Mouse (Mus musculus) neural tube, embryonic 13.5 days (tissue): ENCODE measurements at regions not wholly inside any gene's neighbourhood (a gene's known extent, or its start where the extent isn't known, plus 50 kb on each side); places are given as distances from the start of the nearest gene placed in this dataset.

Experiments used
- ATAC-seq: fragments of 200-750 bp; cut with Nextera tagmentation; 2 replicates; pipeline ENCODE4 v1.8.0; 2017; ENCODE audit warnings: low read depth, mild to moderate bottlenecking, moderate TSS enrichment, moderate library complexity
- H3K27ac ChIP-seq: fragments of 300-500 bp; sonication (generic); replicated peaks from 2 replicates; pipeline ENCODE4 v1.5.1; 2015; ENCODE audit warnings: moderate library complexity, mild to moderate bottlenecking, inconsistent platforms
- H3K27me3 ChIP-seq: fragments of 300-500 bp; sonication (generic); 2 replicates; pipeline ENCODE4 v1.6.1; 2015; ENCODE audit warnings: mild to moderate bottlenecking, inconsistent platforms
- H3K36me3 ChIP-seq: fragments of 300-500 bp; sonication (generic); 2 replicates; pipeline ENCODE4 v1.6.1; 2015; ENCODE audit warnings: mild to moderate bottlenecking, inconsistent platforms
- H3K4me1 ChIP-seq: fragments of 300-500 bp; sonication (generic); replicated peaks from 2 replicates; pipeline ENCODE4 v1.6.1; 2015; ENCODE audit warnings: inconsistent platforms
- H3K4me2 ChIP-seq: fragments of 300-500 bp; sonication (generic); 2 replicates; pipeline ENCODE4 v1.6.1; 2015; ENCODE audit warnings: inconsistent platforms, mild to moderate bottlenecking, moderate library complexity
- H3K4me3 ChIP-seq: fragments of 300-500 bp; sonication (generic); 2 replicates; pipeline ENCODE4 v1.5.1; 2015; ENCODE audit warnings: mild to moderate bottlenecking, inconsistent platforms
- H3K9ac ChIP-seq: fragments of 300-500 bp; sonication (generic); 2 replicates; pipeline ENCODE4 v1.6.1; 2015; ENCODE audit warnings: moderate library complexity, mild to moderate bottlenecking, inconsistent platforms
- H3K9me3 ChIP-seq: fragments of 300-500 bp; sonication (generic); 2 replicates; pipeline ENCODE4 v1.6.1; 2016; ENCODE audit warnings: inconsistent platforms
- WGBS: fragments of 180-500 bp; shearing (Covaris S2); methylation state at CpG from one replicate; pipeline ENCODE4 v1.1.7; 2015; 5-methylcytosine and 5-hydroxymethylcytosine counted together

DNA sequence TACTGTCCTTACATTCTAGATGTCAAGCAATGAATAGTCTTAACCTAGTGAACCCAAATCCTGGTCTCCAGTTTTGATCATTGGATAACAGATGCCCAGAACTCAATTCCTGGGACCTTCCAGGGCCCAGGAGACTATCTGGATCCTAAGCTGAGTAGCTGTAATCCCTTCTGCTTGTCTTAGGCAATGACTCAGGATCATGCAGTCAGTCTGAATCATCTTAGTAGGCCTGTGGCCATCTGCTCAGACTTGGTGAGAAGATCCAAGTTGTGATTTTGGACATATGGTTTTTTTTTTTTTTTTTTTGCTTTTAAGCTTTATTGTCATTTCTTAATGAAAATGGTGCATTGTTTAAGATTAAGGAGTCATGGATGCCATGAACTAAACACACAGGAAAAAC is 95.9 kb downstream of the Otud1 start:
- Histone ChIP-seq H3K9ac (no peak overlapping the region), H3K4me1 (0 out of 2 replicates have a peak, but pooled peaks cover 6% of the 10 kb centered on the region), H3K4me2 (no peak overlapping the region), H3K4me3 (no peak overlapping the region), H3K27ac (no peak overlapping the region), H3K27me3 (no peaks in the 10 kb centered on the region), H3K9me3 (peaks cover 8% of the 10 kb centered on the region; the same call in 1 of the 2 replicates), H3K36me3 (no peaks in the 10 kb centered on the region)
- no peak for ATAC-seq

DNA sequence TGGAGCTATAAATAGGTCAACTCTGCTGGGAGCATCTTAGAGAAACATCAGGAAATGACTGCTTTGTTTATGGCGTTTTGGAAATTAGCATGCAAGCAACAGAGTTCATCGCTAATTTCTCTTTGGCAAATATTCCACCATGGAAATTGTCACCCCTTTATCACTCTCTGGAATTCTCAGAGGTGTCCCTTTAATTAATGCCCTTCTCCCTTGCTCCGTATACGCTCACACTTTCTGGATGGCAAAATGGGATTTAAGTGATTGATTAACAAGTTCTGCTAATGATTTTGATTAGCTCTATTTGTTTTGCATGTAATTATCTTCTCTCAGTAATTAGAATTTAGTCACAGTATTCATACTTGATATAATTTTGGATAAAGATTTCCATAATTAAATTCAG is 100.4 kb downstream of the Otud1 start:
- Histone ChIP-seq H3K4me3 (no peak overlapping the region), H3K36me3 (no peaks in the 10 kb centered on the region), H3K4me2 (no peak overlapping the region), H3K27me3 (no peaks in the 10 kb centered on the region), H3K4me1 (0 out of 2 replicates have a peak, but pooled peaks cover 6% of the 10 kb centered on the region), H3K27ac (no peak overlapping the region), H3K9me3 (no peaks in the 10 kb centered on the region), H3K9ac (no peak overlapping the region)
- no peak for ATAC-seq
- 51% methylated on average over 4 of the region's 4 CpGs for WGBS

DNA sequence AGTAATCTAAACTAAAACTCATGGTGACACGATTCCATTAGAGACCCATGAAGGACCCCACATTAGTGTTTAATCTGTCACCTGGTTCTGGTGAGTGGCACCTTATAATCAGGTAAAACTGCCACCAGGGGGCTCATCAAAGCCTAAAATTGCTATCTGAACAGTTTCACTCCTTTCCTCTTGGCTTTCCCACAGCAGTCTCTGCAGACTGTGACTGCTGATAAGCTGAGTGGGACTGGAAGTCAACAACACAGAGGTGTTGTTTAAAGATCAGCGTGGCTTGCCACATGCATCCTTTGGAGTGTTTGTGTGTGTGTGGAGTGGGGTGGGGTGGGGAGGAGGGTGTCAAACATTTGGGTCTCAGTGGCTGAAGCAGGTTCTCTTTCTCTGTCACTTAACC is 101.6 kb downstream of the Otud1 start:
- peak; percentile 43; the same call in 1 of the 2 replicates for ATAC-seq
- no peaks in the 10 kb centered on the region for H3K36me3 ChIP-seq
- H3K9me3 ChIP-seq, result no peaks in the 10 kb centered on the region
- no peak overlapping the region for H3K4me2 ChIP-seq
- no peak overlapping the region for H3K9ac ChIP-seq
- H3K27ac ChIP-seq, result no peak overlapping the region
- no peaks in the 10 kb centered on the region for H3K27me3 ChIP-seq
- H3K4me3 ChIP-seq, result no peak overlapping the region
- H3K4me1 ChIP-seq, result 0 out of 2 replicates have a peak, but pooled peaks cover 6% of the 10 kb centered on the region
- WGBS, result 58% methylated on average over 2 of the region's 2 CpGs

DNA sequence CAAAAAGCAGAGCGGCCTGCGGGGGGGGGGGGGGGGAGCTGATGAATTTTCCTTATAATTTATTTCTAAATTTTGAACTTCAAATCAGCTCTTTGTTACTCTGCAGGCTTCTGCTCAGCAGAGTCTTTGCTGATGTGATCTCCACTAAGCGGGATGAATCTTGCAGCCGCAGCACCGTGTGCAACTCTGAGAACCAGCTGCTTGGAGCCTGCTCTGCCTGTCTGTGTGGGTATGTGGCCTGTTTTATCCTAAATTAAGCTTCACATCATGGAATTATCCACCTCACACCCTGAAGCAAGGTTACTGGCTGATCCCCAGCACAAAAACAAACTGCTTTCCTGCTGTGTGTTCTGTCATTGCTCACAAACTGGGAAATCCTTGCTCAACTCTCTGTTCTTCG is 102.0 kb downstream of the Otud1 start:
- Histone ChIP-seq H3K4me2 (no peak overlapping the region), H3K27me3 (no peaks in the 10 kb centered on the region), H3K27ac (no peak overlapping the region), H3K4me3 (no peak overlapping the region), H3K36me3 (no peaks in the 10 kb centered on the region), H3K9me3 (no peaks in the 10 kb centered on the region), H3K9ac (no peak overlapping the region), H3K4me1 (0 out of 2 replicates have a peak, but pooled peaks cover 6% of the 10 kb centered on the region)
- WGBS, result 80% methylated on average over 6 of the region's 6 CpGs
- ATAC-seq, result no peak

DNA sequence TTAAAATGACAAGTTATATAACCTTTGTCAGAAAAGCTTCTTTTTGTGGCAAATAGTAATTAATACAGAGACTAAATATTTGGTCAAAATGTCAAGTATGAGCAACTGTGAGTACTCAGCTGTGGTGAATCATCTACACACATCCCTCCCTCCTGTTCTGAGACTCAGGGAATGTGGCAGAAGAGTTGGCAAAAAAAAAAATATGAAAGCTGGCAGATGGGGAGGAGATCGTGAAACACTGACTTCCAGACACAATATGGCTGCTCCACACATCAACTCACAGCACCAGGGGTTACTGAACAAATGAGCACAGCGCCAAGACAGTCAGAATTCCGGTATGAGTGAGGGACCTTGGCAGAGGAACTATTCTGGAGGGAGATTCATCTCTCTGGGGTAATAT is 105.4 kb downstream of the Otud1 start:
- H3K9ac ChIP-seq, result no peak overlapping the region
- no peak for ATAC-seq
- H3K4me2 ChIP-seq, result no peak overlapping the region
- H3K9me3 ChIP-seq, result no peaks in the 10 kb centered on the region
- no peaks in the 10 kb centered on the region for H3K36me3 ChIP-seq
- no peak overlapping the region for H3K4me3 ChIP-seq
- no peaks in the 10 kb centered on the region for H3K27me3 ChIP-seq
- 76% methylated on average over 3 of the region's 3 CpGs for WGBS
- no peaks in the 10 kb centered on the region for H3K4me1 ChIP-seq
- H3K27ac ChIP-seq, result no peak overlapping the region

DNA sequence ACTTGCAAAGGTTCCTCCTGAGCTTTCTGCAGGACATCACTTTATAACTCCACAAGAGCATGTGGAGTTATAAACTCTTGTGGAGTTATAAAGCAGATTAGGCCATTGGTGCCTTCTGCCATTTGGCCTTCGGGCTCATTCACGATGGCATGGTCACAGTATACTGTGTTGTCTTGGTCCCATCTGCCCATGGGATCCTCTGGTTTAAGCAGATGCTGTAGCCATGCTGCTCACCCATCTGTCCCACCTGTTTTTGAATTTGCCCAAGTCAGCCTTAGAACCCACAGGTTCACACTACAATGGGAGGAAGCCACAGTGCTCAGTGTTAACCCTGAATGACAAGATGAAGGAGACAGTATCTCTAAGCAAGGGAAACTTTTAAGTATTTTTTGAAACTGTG is 124.7 kb upstream of the Etl4 start:
- no peaks in the 10 kb centered on the region for H3K36me3 ChIP-seq
- 79% methylated on average over 2 of the region's 2 CpGs for WGBS
- H3K27ac ChIP-seq, result no peak overlapping the region
- H3K27me3 ChIP-seq, result no peaks in the 10 kb centered on the region
- H3K9ac ChIP-seq, result no peak overlapping the region
- no peak for ATAC-seq
- no peaks in the 10 kb centered on the region for H3K9me3 ChIP-seq
- no peak overlapping the region for H3K4me3 ChIP-seq
- no peak overlapping the region for H3K4me2 ChIP-seq
- H3K4me1 ChIP-seq, result peaks cover 14% of the 10 kb centered on the region; the same call in 1 of the 2 replicates

DNA sequence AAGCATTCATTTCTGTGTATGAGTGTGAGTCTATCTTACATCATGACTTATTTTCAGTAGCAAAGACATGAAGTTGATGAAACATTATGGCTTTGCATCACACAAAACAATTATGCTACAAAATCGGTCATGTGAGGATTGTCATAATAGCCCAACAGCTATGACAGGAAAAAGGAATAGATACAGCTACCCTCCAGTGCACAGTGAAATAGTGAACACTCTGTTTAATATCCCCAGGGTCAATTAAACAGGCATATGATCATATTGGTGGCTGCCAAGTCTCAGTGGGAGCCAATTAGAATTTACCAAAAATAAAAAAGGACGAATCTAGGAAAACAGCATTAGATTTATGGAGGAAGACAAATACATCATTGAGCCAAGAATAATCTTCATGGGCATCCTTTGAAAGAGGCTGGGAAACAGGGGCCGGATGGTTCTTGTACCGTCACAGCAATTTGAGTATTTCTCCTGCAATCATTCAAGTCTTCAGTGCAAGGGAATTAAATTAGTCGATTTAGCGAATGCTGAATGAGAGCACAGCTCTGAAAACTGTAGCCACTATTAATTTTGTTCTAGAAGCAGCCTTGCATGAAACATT is 123.8 kb upstream of the Etl4 start:
- peak; percentile 94 for ATAC-seq
- Histone ChIP-seq H3K27me3 (no peaks in the 10 kb centered on the region), H3K4me2 (no peak overlapping the region), H3K9me3 (no peaks in the 10 kb centered on the region), H3K27ac (peak overlapping the region; percentile 56), H3K4me3 (no peak overlapping the region), H3K36me3 (no peaks in the 10 kb centered on the region), H3K9ac (no peak overlapping the region), H3K4me1 (peaks cover 14% of the 10 kb centered on the region; the same call in 1 of the 2 replicates)
- WGBS, result 39% methylated on average over 6 of the region's 6 CpGs

DNA sequence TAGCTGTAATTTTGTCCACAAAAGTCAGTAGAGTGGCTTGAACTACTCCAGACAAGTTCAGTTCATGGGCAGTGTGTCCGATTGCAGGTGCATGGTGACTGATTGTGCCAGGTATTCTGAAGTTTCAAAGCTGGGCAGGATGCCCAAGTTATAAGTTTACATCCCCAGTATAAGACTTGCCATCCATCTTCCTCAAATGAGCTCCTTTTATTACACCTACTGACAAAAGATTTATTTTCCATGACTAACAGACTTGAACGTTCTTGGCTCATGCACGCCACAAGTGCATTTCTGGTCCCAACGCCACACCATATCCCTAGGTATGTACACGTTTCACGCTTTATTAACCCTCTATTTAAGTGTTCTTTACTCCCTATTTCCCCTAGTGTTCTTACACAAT is 117.4 kb upstream of the Etl4 start:
- H3K27ac ChIP-seq, result no peak overlapping the region
- H3K4me2 ChIP-seq, result no peak overlapping the region
- H3K9me3 ChIP-seq, result no peaks in the 10 kb centered on the region
- H3K9ac ChIP-seq, result no peak overlapping the region
- H3K27me3 ChIP-seq, result no peaks in the 10 kb centered on the region
- H3K4me3 ChIP-seq, result no peak overlapping the region
- WGBS, result 56% methylated on average over 6 of the region's 6 CpGs
- no peaks in the 10 kb centered on the region for H3K36me3 ChIP-seq
- ATAC-seq, result no peak
- H3K4me1 ChIP-seq, result 0 out of 2 replicates have a peak, but pooled peaks cover 6% of the 10 kb centered on the region

DNA sequence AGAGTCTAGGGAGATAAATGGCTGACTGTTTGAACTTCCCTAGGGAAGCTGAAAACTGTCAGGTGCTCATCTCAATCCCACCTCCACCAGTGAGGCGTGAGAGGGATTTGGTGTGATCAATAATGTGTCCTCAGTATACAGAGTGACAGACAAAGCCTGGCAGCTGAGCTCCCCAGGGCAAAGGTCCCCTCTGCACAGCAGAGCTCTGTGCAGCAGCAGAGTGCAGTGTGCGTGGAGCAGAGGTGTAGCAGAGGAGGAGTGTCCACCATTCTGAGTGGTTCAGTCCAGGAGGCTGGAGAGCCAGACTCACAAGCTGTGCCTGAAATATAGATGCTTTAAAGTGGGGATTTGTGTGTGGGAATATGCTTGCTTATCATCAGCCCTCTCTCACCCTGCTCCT is 112.8 kb upstream of the Etl4 start:
- 0 out of 2 replicates have a peak, but pooled peaks cover 6% of the 10 kb centered on the region for H3K4me1 ChIP-seq
- H3K27ac ChIP-seq, result no peak overlapping the region
- H3K27me3 ChIP-seq, result no peaks in the 10 kb centered on the region
- H3K36me3 ChIP-seq, result no peaks in the 10 kb centered on the region
- no peak overlapping the region for H3K4me3 ChIP-seq
- 43% methylated on average over 2 of the region's 2 CpGs for WGBS
- ATAC-seq, result no peak
- no peak overlapping the region for H3K9ac ChIP-seq
- no peak overlapping the region for H3K4me2 ChIP-seq
- H3K9me3 ChIP-seq, result no peaks in the 10 kb centered on the region
